ENCODE assay signal across 19 mouse cellular contexts in the genomic region with DNA sequence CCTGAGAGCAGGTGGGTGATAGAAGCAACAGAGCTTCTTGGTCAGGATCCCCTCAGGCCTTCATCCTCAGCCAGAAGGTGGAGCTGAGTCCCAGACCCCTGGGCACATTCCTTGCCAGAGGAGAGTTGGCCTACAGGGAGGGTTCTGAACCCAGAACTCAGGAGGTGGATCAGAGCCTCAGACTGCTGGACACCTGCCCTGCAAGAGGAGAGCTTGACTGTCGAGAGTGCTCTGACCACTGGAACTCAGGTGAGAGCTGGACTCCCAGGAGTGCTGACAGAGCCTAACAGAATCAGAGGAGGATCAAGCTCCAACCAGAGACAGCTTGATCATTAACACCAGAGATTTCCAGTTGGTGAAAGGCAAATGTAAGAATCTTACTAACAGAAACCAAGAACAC. TPM values are rescaled to one million over a fixed set of nuclear protein-coding genes. Genes with fewer than 3 reads are reported as not detected.
"Had no signal": no experiment of that assay in that cellular context is flagged by ENCODE, and none has a peak within 500 bp of the region (broad histone marks: within the 10 kb centered on the region; RNA-seq: fewer than 3 reads in every experiment).

No protein-coding gene starts in this region.

RNA-seq across cellular contexts. Expression of gene Pramef6, which starts 17.8 kb away (rescaled TPM):
- polyA plus RNA-seq: cerebellum, adult 2 months; cortical plate, adult 2 months; embryonic facial prominence, embryonic 10.5 days; embryonic facial prominence, embryonic 11.5 days; embryonic facial prominence, embryonic 12.5 days; embryonic facial prominence, embryonic 13.5 days; embryonic facial prominence, embryonic 14.5 days; embryonic facial prominence, embryonic 15.5 days; erythroblast, embryonic 14.5 days; forebrain, embryonic 10.5 days; forebrain, embryonic 11.5 days; forebrain, embryonic 12.5 days; forebrain, embryonic 13.5 days; forebrain, embryonic 14.5 days; forebrain, embryonic 15.5 days; forebrain, embryonic 16.5 days; forebrain, postnatal 0 days; frontal cortex, adult 2 months; gonadal fat pad, adult 2 months had no signal

RNA-seq across cellular contexts. Expression of gene Gm13103, which starts 36.1 kb away (rescaled TPM):
- polyA plus RNA-seq: cerebellum, adult 2 months; cortical plate, adult 2 months; embryonic facial prominence, embryonic 10.5 days; embryonic facial prominence, embryonic 11.5 days; embryonic facial prominence, embryonic 12.5 days; embryonic facial prominence, embryonic 13.5 days; embryonic facial prominence, embryonic 14.5 days; embryonic facial prominence, embryonic 15.5 days; erythroblast, embryonic 14.5 days; forebrain, embryonic 10.5 days; forebrain, embryonic 11.5 days; forebrain, embryonic 12.5 days; forebrain, embryonic 13.5 days; forebrain, embryonic 14.5 days; forebrain, embryonic 15.5 days; forebrain, embryonic 16.5 days; forebrain, postnatal 0 days; frontal cortex, adult 2 months; gonadal fat pad, adult 2 months had no signal
